8 mouse cellular contexts compared by ENCODE assay signal in genomic region chr8:108822841-108823266, GRCm38 (mm10).
A peak's percentile ranks its signal among the peaks of the same experiment; 100 is the strongest.
DNase-seq lines count a peak whose midpoint lies in the region; ATAC-seq and TF ChIP-seq lines count a peak whose summit lies in the region.

No protein-coding gene starts in this region.

- no peak overlapping the region for H3K27ac ChIP-seq in hindbrain, embryonic 14.5 days
- no peak overlapping the region for H3K27ac ChIP-seq in hindbrain, postnatal 0 days
- H3K27ac ChIP-seq in forebrain, embryonic 16.5 days (ENCODE audit: low read length), result no peak overlapping the region
- no peak overlapping the region for H3K27ac ChIP-seq in midbrain, embryonic 14.5 days (replicated peaks; ENCODE audit: low read depth, low read length)
- no peak overlapping the region for H3K27ac ChIP-seq in gastrocnemius, adult 2 months

- no peaks in the 10 kb centered on the region for H3K36me3 ChIP-seq in hindbrain, embryonic 14.5 days (replicated peaks; ENCODE audit: control insufficient read depth, insufficient read depth)
- H3K36me3 ChIP-seq in hindbrain, postnatal 0 days (ENCODE audit: insufficient read depth, low read length), result no peaks in the 10 kb centered on the region
- H3K36me3 ChIP-seq in forebrain, embryonic 16.5 days (ENCODE audit: control insufficient read depth, insufficient read depth), result no peaks in the 10 kb centered on the region
- H3K36me3 ChIP-seq in midbrain, embryonic 14.5 days (ENCODE audit: control insufficient read depth, insufficient read depth, low read length), result no peaks in the 10 kb centered on the region; the same call in 1 of the 2 replicates

- H3K4me1 ChIP-seq in hindbrain, embryonic 14.5 days (replicated peaks; ENCODE audit: control insufficient read depth, insufficient read depth, low read length), result peaks cover 35% of the 10 kb centered on the region
- H3K4me1 ChIP-seq in hindbrain, postnatal 0 days (ENCODE audit: insufficient read depth, low read length), result peaks cover 18% of the 10 kb centered on the region; the same call in 1 of the 2 replicates
- H3K4me1 ChIP-seq in forebrain, embryonic 16.5 days (replicated peaks; ENCODE audit: control insufficient read depth, insufficient read depth, low read length), result peaks cover 34% of the 10 kb centered on the region
- H3K4me1 ChIP-seq in midbrain, embryonic 14.5 days (ENCODE audit: control insufficient read depth, insufficient read depth, low read length), result peaks cover 62% of the 10 kb centered on the region

- intact Hi-C loops in gastrocnemius, adult 2 months (cut with DNase I), result no loop called here

- H3K9me3 ChIP-seq in hindbrain, embryonic 14.5 days (ENCODE audit: control insufficient read depth, low read length), result no peaks in the 10 kb centered on the region
- H3K9me3 ChIP-seq in hindbrain, postnatal 0 days (ENCODE audit: low read length), result no peaks in the 10 kb centered on the region
- no peaks in the 10 kb centered on the region for H3K9me3 ChIP-seq in forebrain, embryonic 16.5 days (ENCODE audit: control insufficient read depth, low read length)
- H3K9me3 ChIP-seq in midbrain, embryonic 14.5 days (ENCODE audit: control insufficient read depth, low read length), result no peaks in the 10 kb centered on the region

- no peaks in the 10 kb centered on the region for H3K27me3 ChIP-seq in hindbrain, embryonic 14.5 days (ENCODE audit: control insufficient read depth, insufficient read depth, low read length)
- H3K27me3 ChIP-seq in hindbrain, postnatal 0 days (ENCODE audit: insufficient read depth, low read length), result no peaks in the 10 kb centered on the region
- H3K27me3 ChIP-seq in forebrain, embryonic 16.5 days (replicated peaks; ENCODE audit: control insufficient read depth, insufficient read depth, low read length), result no peaks in the 10 kb centered on the region; the same call in 1 of the 2 replicates
- no peaks in the 10 kb centered on the region for H3K27me3 ChIP-seq in midbrain, embryonic 14.5 days (ENCODE audit: control insufficient read depth, insufficient read depth, low read length)

- no peak for DNase-seq in hindbrain, embryonic 14.5 days (ENCODE audit: low spot score)
- no peak for DNase-seq in hindbrain, postnatal 0 days (ENCODE audit: low spot score)
- peak; percentile 43 for DNase-seq in MN1 (ENCODE audit: low spot score)
- peak; percentile 71 for DNase-seq in midbrain, embryonic 14.5 days
- no peak for DNase-seq in spleen, adult 12 weeks (ENCODE audit: low spot score)
- no peak for DNase-seq in gastrocnemius, adult 2 months
- no peak for DNase-seq in layer of hippocampus, postnatal 25 days (ENCODE audit: extremely low spot score in 1 of 2, low spot score in 1 of 2)

- ATAC-seq in hindbrain, embryonic 14.5 days (ENCODE audit: low FRiP score), result 0 out of 2 replicates have a peak, but pooled peaks have one; percentile 35
- ATAC-seq in hindbrain, postnatal 0 days, result no peak
- ATAC-seq in forebrain, embryonic 16.5 days, result peak; percentile 32; the same call in 1 of the 2 replicates
- 0 out of 2 replicates have a peak, but pooled peaks have one; percentile 22 for ATAC-seq in midbrain, embryonic 14.5 days (ENCODE audit: low FRiP score, low TSS enrichment)

- TF ChIP-seq CTCF in hindbrain, postnatal 0 days (IDR thresholded peaks at IDR 0.05; ENCODE audit: low read depth), result no peak
- TF ChIP-seq CTCF in gastrocnemius, adult 2 months (IDR thresholded peaks at IDR 0.05), result no peak

- 35% methylated on average over 15 of the region's 15 CpGs for WGBS in hindbrain, embryonic 14.5 days
- WGBS in hindbrain, postnatal 0 days, result 25% methylated on average over 15 of the region's 15 CpGs
- WGBS in forebrain, embryonic 16.5 days, result 22% methylated on average over 15 of the region's 15 CpGs
- WGBS in midbrain, embryonic 14.5 days, result 37% methylated on average over 15 of the region's 15 CpGs

- H3K4me2 ChIP-seq in hindbrain, embryonic 14.5 days (replicated peaks), result no peak overlapping the region
- H3K4me2 ChIP-seq in hindbrain, postnatal 0 days (ENCODE audit: low read depth, low read length), result no peak overlapping the region
- no peak overlapping the region for H3K4me2 ChIP-seq in forebrain, embryonic 16.5 days (ENCODE audit: low read length)
- no peak overlapping the region for H3K4me2 ChIP-seq in midbrain, embryonic 14.5 days (ENCODE audit: low read length)

- H3K9ac ChIP-seq in hindbrain, embryonic 14.5 days, result no peak overlapping the region
- H3K9ac ChIP-seq in hindbrain, postnatal 0 days (replicated peaks; ENCODE audit: low read length), result no peak overlapping the region
- H3K9ac ChIP-seq in forebrain, embryonic 16.5 days (replicated peaks; ENCODE audit: low read depth, low read length), result no peak overlapping the region
- no peak overlapping the region for H3K9ac ChIP-seq in midbrain, embryonic 14.5 days (replicated peaks; ENCODE audit: low read length)

- H3K4me3 ChIP-seq in hindbrain, embryonic 14.5 days (replicated peaks; ENCODE audit: low read length), result no peak overlapping the region
- H3K4me3 ChIP-seq in hindbrain, postnatal 0 days (ENCODE audit: low read length), result no peak overlapping the region
- no peak overlapping the region for H3K4me3 ChIP-seq in forebrain, embryonic 16.5 days (replicated peaks; ENCODE audit: low read length)
- no peak overlapping the region for H3K4me3 ChIP-seq in midbrain, embryonic 14.5 days (replicated peaks; ENCODE audit: low read depth, low read length)
- no peak overlapping the region for H3K4me3 ChIP-seq in gastrocnemius, adult 2 months

Comparison
In these comparisons a context has a peak if more than half of its experiments do, and no peak if none do; other contexts are left out.
1. DNase-seq: peak in MN1 (single experiment) and midbrain, embryonic 14.5 days (single experiment); none in hindbrain, embryonic 14.5 days (single experiment), hindbrain, postnatal 0 days (single experiment), spleen, adult 12 weeks (single experiment), gastrocnemius, adult 2 months (single experiment) and layer of hippocampus, postnatal 25 days (0 of 2).